Mouse (Mus musculus) lung, adult 18-20 months (tissue): ENCODE data around the gene Prrt2.

Source experiments
- DNase-seq, 2 experiments: peaks; one replicate each; pipeline ENCODE4 v3.0.0; 2022; ENCODE audit warnings: mixed read lengths in 2 of 2

Gene Prrt2

DNA sequence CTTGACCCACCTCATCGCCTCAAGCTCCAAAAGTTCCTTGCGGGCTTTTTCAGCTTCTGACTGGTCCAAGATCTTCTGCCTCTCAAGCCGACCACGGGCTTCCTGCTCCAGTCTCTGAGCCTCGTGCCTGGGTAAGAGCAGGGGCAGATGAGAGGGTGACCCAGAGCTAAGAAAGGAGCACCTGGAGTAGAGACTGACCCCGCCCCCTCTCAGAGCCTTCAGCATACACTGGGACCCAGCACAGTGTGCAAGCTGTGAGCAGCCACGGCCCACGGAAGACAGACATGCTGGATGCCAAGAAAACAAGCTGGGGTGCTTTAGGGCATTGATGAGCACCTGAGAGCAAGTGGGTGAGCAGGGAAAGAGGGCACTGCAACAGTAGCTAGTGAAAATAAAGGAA lies 32.2 kb downstream of the Prrt2 start:
- no peak for DNase-seq

DNA sequence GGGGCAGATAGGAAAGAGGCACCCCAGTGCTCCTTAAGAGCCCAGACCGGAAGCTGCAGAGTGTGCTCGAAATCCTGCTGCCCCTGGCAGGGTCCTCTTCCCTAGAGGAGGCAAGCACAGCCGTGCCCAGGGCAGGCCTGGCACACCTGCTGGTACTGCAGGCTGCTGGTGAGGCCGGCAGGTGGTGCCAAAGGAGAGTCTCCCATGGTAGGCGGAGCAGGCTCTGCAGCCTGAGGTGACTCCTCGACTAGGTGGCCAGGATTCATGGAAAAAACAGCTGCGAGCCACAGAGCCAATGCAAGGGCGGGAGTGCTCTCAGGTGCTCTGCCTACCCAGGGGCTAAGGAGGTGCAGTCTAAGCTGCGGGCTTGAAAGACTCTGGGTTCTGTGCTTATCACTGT lies 34.7 kb downstream of the Prrt2 start:
- peak; percentile 53 to 67 for DNase-seq

DNA sequence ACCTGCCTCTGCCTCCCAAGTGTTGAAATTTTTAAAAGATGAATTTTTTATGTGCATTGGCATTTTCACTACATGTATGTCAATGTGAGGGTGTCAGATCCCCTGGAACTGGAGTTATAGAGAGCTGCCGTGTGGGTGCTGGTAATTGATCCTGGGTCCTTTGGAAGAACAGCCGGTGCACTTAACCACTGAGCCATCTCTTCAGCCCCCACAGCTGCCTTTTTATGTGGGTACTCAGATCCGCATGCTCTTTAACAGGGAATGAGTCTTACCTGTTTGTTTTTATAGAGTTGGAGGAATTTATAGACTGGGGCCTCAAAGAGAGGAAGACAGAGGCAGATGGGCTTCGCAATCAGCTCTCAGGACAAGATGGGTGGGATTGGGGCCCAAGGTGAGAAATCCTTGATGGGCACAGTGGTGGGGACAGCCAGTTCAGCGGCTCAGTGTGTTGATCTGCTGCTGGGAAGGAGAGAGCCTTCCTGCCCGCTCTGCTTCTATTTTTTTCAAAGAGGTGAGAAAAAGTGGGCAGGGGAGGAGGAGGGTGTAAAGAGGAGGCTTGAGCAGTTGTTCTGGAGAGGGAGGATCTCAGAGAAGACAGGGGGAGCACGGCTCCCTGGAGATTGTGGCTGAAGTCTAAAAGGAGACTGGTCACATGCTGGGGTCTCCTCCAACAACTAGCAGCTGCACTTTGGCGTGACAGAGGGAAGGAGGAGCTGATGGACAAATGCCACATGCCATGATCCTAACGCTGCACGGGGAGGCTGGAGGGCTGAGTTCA lies 36.2 kb downstream of the Prrt2 start:
- DNase-seq = no peak

DNA sequence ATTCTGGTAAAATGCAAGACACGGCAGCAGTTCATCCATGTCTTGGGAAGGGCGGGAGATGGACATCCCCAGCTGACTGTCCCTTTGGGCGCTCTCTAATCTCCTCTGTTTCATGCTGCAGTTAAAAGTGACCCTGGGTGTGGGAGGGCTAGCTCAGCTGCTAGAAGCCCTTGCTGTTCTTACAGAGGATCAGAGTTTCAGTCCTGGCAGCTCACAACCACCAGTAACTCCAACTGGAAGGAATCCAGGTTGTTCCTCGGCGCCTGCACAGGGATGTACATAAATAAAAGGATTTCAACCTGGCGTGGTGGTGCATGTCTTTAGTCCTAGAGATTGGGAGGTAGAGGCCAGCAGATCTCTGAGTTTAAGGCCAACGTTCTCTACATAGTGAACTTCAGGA lies 37.9 kb downstream of the Prrt2 start:
- no peak for DNase-seq

DNA sequence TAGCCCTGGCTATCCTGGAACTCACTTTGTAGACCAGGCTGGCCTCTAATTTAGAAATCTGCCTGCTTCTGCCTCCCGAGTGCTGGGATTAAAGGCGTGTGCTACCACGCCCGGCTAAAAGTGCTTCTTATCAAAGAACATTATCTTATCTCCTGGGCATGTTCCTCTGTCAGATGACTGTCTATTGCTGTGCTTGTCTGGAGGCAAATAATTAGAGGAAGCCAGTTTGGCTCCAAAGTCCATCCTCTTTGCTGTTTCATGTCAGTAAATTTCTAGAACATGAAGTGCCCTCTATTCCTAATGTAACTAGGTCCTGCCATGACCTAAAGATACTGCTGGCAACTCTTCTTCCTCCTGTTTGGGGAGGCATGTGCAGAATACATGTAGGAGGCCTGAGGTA lies 39.0 kb downstream of the Prrt2 start:
- DNase-seq = no peak

DNA sequence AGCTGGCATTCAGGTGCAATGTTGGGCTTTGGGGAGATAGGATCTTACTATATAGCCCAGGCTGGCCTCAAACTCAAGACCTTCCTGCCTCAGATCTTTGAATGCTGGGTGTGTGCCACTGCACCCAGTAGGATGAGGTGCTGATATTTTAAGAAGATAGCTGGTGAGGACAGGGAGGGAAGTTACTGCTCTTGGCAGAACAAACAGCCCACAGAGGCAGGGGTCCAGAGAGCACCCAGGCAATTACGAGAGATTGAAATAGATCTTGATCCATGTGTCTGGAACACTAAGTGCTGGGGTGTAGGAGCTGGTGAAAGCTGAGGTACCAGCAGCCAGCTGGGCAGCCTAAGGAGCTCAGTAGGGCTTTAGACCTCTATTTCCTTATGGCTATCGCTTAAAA lies 39.4 kb downstream of the Prrt2 start:
- DNase-seq = no peak

DNA sequence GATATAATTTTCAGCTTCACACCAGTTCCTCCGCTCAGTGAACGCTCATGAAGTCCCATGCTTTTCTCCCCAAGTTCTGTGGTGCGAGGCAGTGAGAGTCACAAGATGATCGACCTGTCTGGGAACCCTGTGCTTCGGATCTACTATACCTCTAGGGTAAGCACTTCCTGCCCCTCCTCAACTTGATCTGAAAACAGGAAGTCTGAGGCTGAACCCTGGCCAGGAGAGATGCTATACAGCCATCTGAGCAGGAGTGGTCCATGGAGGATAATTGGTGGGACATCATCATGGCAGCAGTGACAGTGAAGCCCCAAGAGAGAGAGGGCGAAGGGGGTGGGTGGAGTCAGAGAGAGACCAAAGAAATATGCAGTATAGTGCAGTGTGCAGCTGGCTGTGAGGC lies 42.2 kb downstream of the Prrt2 start:
- DNase-seq = no peak

DNA sequence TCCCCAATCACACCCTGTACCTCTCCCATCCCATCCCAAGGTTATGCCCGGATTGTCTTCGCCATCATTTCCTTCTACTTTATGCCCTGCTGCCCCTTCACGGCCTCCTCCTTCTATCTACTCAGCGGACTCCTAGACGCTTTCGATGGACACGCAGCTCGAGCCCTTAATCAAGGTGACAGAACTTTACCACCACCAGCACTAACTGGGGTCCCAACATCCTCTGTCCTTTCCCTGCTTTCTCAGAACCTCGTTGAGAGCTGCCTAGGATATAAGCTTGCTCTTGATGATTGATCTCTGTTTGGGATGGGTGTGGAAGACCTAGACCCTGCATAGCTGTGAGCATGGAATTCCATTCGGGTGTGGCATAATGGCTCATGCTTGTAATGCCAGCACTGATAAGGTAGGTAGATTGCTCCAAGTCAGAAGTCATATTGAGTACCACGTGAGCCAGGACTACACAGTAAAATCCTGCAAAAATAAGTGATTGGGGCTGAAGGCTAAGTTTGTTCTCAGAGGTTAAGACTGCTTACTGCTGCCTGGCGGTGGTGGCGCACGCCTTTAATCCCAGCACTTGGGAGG lies 44.0 kb downstream of the Prrt2 start:
- DNase-seq = no peak

DNA sequence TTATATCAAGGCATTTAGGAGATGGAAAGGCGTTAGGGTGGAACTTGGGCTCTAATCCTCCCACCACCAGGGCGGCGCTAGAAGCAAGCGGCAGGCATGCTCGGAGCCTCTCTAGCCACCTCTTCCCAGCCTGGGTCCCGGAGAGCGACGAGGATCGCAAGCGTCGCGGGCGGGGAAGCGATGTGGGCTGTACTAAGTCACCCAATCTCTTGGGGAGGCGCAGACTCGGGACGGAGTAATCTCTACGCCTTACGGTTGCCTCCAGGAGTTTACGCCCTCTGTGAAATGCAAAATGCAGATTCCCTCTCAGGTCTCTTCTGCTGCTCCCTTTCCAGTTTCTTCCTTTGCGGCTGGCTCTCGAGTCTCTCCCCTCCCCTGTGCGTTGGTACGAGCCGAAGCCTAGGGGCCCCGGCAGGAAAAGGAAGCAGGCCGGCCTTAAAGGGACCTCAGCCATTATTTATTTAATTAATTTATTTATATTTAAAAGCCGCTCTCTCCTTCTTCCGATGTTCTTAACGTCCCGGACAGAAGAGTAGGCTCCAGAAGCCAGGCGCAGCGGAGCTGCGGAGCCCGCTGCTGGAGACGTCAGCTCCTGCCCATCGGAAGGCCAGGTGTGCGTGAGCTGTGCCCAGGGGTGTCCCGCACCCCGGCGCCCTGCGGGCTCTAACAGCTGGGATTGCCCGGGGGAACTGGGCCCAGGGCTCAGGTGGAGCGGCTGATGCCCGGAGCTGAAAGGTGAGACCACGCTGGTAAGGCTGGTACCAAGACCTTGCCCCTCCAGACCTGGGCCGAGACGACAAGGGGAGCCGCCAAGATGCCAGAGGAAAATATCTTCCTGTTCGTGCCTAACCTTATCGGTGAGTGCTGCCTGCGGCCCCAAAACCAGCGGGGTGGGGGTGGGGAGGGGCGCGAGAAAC lies 44.8 kb downstream of the Prrt2 start, which contains the start of gene Cdiptos:
Gene Cdiptos (minus strand): TSS at position 149 of the 917 bp plus-strand sequence.
- DNase-seq = peak; percentile 94 to 96

DNA sequence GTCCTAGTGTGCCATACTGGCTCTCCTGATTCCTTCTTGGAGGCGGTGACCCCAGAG lies 45.3 kb downstream of the Prrt2 start, which contains the start of gene Cdipt:
Gene Cdipt (plus strand): TSS at position 22 of the 57 bp plus-strand sequence.
- no peak for DNase-seq

DNA sequence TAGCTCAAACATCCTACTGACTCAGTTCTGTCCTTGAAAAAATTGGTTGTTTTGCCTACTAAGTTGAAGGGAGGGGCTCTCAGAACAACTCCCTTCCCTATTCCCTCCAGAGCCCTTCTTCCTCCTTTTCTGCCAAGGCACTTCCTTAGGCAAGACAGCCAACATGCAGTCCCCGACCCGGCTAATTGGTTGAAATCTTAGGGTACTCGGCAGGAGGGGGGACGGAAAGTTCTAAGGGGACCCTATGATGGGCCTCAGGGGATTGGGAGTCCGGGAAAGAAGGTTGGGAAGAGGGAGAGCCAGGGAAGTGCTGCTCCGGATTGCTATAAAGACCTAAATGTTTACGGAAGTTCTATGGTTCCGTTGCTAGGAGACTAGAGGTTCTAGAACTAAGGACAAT lies 45.5 kb downstream of the Prrt2 start:
- DNase-seq = peak in 1 of 2 experiments; percentile 21
